ENCODE assay signal across 8 mouse cellular contexts in genomic region chr10:95940046-95940900, GRCm38 (mm10). TPM values are rescaled to one million over a fixed set of nuclear protein-coding genes. Genes with fewer than 3 reads are reported as not detected.
DNase-seq lines count a peak whose midpoint lies in the region; ATAC-seq lines count a peak whose summit lies in the region.

Eea1 (plus strand) TSS chr10:95940650.

- H3K4me2 ChIP-seq in hindbrain, embryonic 14.5 days (replicated peaks), result peak within 1 kb of the TSS; percentile 83

- WGBS in hindbrain, embryonic 14.5 days, result 1% methylated on average over 58 of the region's 59 CpGs

- peak within 1 kb of the TSS; percentile 77 for H3K9ac ChIP-seq in hindbrain, embryonic 14.5 days

- H3K9me3 ChIP-seq in hindbrain, embryonic 14.5 days (ENCODE audit: control insufficient read depth, low read length), result no peaks in the 10 kb centered on the region

- peak within 1 kb of the TSS; percentile 75 for H3K4me3 ChIP-seq in hindbrain, embryonic 14.5 days (replicated peaks; ENCODE audit: low read length)

- peak; percentile 98 for ATAC-seq in hindbrain, embryonic 14.5 days (ENCODE audit: low FRiP score)

- H3K27ac ChIP-seq in hindbrain, embryonic 14.5 days, result peak within 1 kb of the TSS; percentile 90

- H3K36me3 ChIP-seq in hindbrain, embryonic 14.5 days (replicated peaks; ENCODE audit: control insufficient read depth, insufficient read depth), result no peaks in the 10 kb centered on the region

- peaks cover 20% of the 10 kb centered on the region for H3K4me1 ChIP-seq in hindbrain, embryonic 14.5 days (replicated peaks; ENCODE audit: control insufficient read depth, insufficient read depth, low read length)

- no peaks in the 10 kb centered on the region for H3K27me3 ChIP-seq in hindbrain, embryonic 14.5 days (ENCODE audit: control insufficient read depth, insufficient read depth, low read length)

- DNase-seq in T-cell, adult 2 months (ENCODE audit: low spot score), result peak; percentile 41
- peak; percentile 92 to 97 for DNase-seq in cerebellum, postnatal 25 days
- peak; percentile 68 to 86 for DNase-seq in frontal cortex, postnatal 25 days (ENCODE audit: low spot score in 2 of 2)
- DNase-seq in hindbrain, embryonic 14.5 days (ENCODE audit: low spot score), result peak; percentile 92
- DNase-seq in layer of hippocampus, postnatal 25 days (ENCODE audit: extremely low spot score in 1 of 2, low spot score in 1 of 2), result peak; percentile 67 to 78
- peak; percentile 92 for DNase-seq in lung, postnatal 14 days
- DNase-seq in ovary, postnatal 36 days (ENCODE audit: low spot score), result peak; percentile 94
- peak; percentile 56 for DNase-seq in thymus, postnatal 14 days

RNA-seq across cellular contexts. Expression of gene Eea1, which starts in this region (rescaled TPM):
- polyA plus RNA-seq in hindbrain, embryonic 14.5 days (2014; fragmentation: Nextera tagmentation; extraction: Ambion mirVana), result 26.3 and 29.3 TPM in 2 replicates
- 10 to 100 TPM; 31.7 to 33.4 TPM for total RNA-seq in layer of hippocampus, postnatal 25 days (2021)

Comparison
In these comparisons a context has a peak if more than half of its experiments do, and no peak if none do; other contexts are left out.
1. Peak in every context shown above with its lines: DNase-seq, ATAC-seq, H3K4me3 ChIP-seq and H3K27ac ChIP-seq.
2. DNase-seq: peak in every context shown above with its lines; median percentile 94 in cerebellum, postnatal 25 days; 94 in ovary, postnatal 36 days; 92 in hindbrain, embryonic 14.5 days; 92 in lung, postnatal 14 days; 77 in frontal cortex, postnatal 25 days; 72 in layer of hippocampus, postnatal 25 days; 56 in thymus, postnatal 14 days; 41 in T-cell, adult 2 months.